Mouse (Mus musculus) CD4-positive naive resting alpha-beta T cell, adult 57 days (primary cell): Measurements from ENCODE around the gene Hsd11b2. TPM values are rescaled to one million over a fixed set of nuclear protein-coding genes. Genes with fewer than 3 reads are reported as not detected.

Experiments
- total RNA-seq: library from RNA; stranded (reverse); gene quantifications from one replicate; pipeline ENCODE4 v1.2.4, GENCODE M21; 2023

The Hsd11b2 gene
- total RNA-seq: not detected

GRCm38 (mm10) chr8:105518436-105519313, at the start of gene Hsd11b2:
TSS of gene Hsd11b2 (plus strand) at chr8:105518755.

DNA sequence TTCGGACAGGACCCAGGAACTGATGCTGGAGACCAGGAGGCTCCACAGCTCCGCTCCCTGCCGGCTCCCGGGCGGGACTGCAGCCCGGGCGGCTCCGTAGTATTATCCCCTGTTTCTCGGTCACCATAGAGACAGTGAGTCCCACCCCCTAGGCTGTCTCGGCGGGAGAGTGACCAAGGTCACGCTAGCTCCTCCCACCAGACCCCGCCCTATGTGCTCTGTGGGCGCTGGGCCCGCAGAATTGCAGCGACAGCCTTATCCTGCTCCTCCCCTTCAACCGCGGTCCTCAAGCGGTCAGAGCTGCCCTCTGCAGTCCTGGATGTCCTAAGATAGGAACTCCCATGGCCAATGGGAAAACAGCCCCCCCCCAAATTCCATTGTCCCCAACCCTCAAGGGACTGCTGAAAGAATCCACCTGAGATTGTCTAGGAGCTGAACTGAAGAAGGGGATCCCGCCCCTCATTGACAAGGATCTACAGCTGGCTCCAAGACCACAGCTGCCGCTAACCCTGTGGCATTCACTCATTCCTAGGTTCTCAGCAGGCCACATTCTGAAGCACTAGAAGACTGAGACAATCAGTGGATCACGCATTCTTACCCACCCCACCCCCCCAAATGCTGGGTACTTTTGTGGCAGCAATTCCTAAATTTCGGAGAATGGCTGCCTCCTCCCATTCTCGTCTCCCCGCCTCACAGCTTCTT, 47.1 kb upstream of the Hsd11b2 start, which contains the start of gene Tppp3:
Gene Tppp3 (minus strand): TSS at position 213 of the 702 bp plus-strand sequence.

DNA sequence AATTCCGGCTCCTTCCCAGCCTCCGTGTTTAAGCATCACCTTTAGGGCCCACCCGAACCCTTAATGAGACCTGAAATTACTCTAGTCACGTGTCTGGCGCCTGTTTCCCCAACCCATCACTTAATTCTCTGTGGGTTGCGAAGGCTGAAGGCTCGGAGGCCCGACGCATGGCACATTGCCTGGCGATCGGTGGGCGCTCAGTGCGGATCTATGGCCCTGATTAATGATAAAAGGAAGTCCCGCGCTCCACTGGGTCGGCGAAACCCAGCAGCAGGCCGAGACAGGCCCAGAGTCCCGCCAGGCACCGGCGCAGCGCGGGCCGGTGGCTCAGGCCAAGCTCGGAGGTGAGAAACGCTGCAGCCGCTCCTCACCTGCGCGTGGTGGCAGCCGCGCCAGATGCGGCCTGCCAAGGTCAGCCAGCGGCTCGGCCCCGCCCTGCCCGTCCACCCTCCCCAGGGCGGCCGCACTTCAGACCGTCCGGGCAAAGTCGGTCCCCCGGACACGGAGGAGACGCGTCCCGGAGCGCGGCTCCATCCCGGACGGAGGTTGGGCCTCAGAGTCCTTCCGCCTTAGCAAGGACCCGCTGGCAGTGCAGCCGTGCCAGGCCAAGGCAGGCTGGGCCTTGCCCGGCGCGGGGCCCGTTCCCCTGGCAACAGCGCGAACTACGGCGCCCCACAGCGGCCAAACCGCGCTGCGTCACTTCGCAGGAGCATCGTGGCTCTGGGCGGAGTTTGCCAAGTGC, 21.9 kb upstream of the Hsd11b2 start, which contains the start of gene Zdhhc1:
Gene Zdhhc1 (minus strand): TSS at position 464 of the 742 bp plus-strand sequence.

GRCm38 (mm10) chr8:105565952-105566702, 47.6 kb downstream of the Hsd11b2 start, which contains the start of gene Atp6v0d1:
TSS of gene Atp6v0d1 (minus strand) at chr8:105566047.

Other genes starting within 250 kb of the Hsd11b2 start
- gene Hsf4, start 249.0 kb upstream of the Hsd11b2 start, total RNA-seq: 1.0 TPM
- gene Nol3, start 242.6 kb upstream of the Hsd11b2 start, total RNA-seq: not detected
- gene 4931428F04Rik, start 228.9 kb upstream of the Hsd11b2 start, total RNA-seq: 4.5 TPM
- gene Exoc3l, start 222.7 kb upstream of the Hsd11b2 start, total RNA-seq: 1.7 TPM
- gene E2f4, start 221.1 kb upstream of the Hsd11b2 start, total RNA-seq: 85.2 TPM
- gene Elmo3, start 213.2 kb upstream of the Hsd11b2 start, total RNA-seq: 3.6 TPM
- gene Lrrc29, start 192.5 kb upstream of the Hsd11b2 start, total RNA-seq: 7.3 TPM
- 33.2 TPM for gene Tmem208, start 192.4 kb upstream of the Hsd11b2 start, total RNA-seq
- gene Fhod1, start 170.8 kb upstream of the Hsd11b2 start, total RNA-seq: 27.3 TPM
- 0.44 TPM for gene Slc9a5, start 169.9 kb upstream of the Hsd11b2 start, total RNA-seq
- gene Plekhg4, start 145.5 kb upstream of the Hsd11b2 start, total RNA-seq: not detected
- not detected for gene Kctd19, start 105.3 kb upstream of the Hsd11b2 start, total RNA-seq
- gene Lrrc36, start 105.2 kb upstream of the Hsd11b2 start, total RNA-seq: not detected
- 1.8 TPM for gene Tppp3, start 47.2 kb upstream of the Hsd11b2 start, total RNA-seq
- gene Zdhhc1, start 21.9 kb upstream of the Hsd11b2 start, total RNA-seq: 4.1 TPM
- 56.7 TPM for gene Atp6v0d1, start 47.3 kb downstream of the Hsd11b2 start, total RNA-seq
- 25.7 TPM for gene Ripor1, start 86.5 kb downstream of the Hsd11b2 start, total RNA-seq
- gene Ctcf, start 117.8 kb downstream of the Hsd11b2 start, total RNA-seq: 159 TPM
- gene Agrp, start 118.6 kb downstream of the Hsd11b2 start, total RNA-seq: not detected
- gene Carmil2, start 167.5 kb downstream of the Hsd11b2 start, total RNA-seq: 147 TPM
- 50.7 TPM for gene Acd, start 182.3 kb downstream of the Hsd11b2 start, total RNA-seq
- 13.1 TPM for gene Pard6a, start 182.4 kb downstream of the Hsd11b2 start, total RNA-seq
- not detected for gene 4933405L10Rik, start 188.9 kb downstream of the Hsd11b2 start, total RNA-seq
- 2.6 TPM for gene Enkd1, start 189.5 kb downstream of the Hsd11b2 start, total RNA-seq
- gene Gfod2, start 239.9 kb downstream of the Hsd11b2 start, total RNA-seq: 10.1 TPM